Mouse (Mus musculus) liver, postnatal 0 days (tissue): ENCODE measurements around the gene Plxna4. TPM values are rescaled to one million over a fixed set of nuclear protein-coding genes. Genes with fewer than 3 reads are reported as not detected.

Experiments used
- ATAC-seq: fragments of 200-750 bp; cut with Nextera tagmentation; 2 replicates; pipeline ENCODE4 v1.8.0; 2017; ENCODE audit warnings: mild to moderate bottlenecking, moderate library complexity
- DNase-seq: peaks from one replicate; pipeline ENCODE4 v3.0.0-alpha.2; 2016
- H3K27ac ChIP-seq: fragments of 300-500 bp; sonication (generic); 2 replicates; pipeline ENCODE4 v1.5.1; 2014; ENCODE audit warnings: antibody characterized with exemption, moderate library complexity, mild to moderate bottlenecking, low read depth
- H3K27me3 ChIP-seq: fragments of 300-500 bp; sonication (generic); 2 replicates; pipeline ENCODE4 v1.6.1; 2014; ENCODE audit warnings: low read length, control low read depth, mixed read lengths; ENCODE audit not compliant: insufficient read depth
- H3K36me3 ChIP-seq: fragments of 300-500 bp; sonication (generic); replicated peaks from 2 replicates; pipeline ENCODE4 v1.6.1; 2014; ENCODE audit warnings: mild to moderate bottlenecking, control low read depth, low read length, moderate library complexity, mixed read lengths; ENCODE audit not compliant: insufficient read depth
- H3K4me1 ChIP-seq: fragments of 300-500 bp; sonication (generic); 2 replicates; pipeline ENCODE4 v1.6.1; 2014; ENCODE audit warnings: antibody characterized with exemption, mild to moderate bottlenecking, control low read depth; ENCODE audit not compliant: insufficient read depth
- H3K4me2 ChIP-seq: fragments of 300-500 bp; sonication (generic); 2 replicates; pipeline ENCODE4 v1.6.1; 2014; ENCODE audit warnings: low read depth, mild to moderate bottlenecking, low read length, moderate library complexity, mixed read lengths
- H3K4me3 ChIP-seq: fragments of 300-500 bp; sonication (generic); 2 replicates; pipeline ENCODE4 v1.5.1; 2014; ENCODE audit warnings: low read depth, low read length
- H3K9ac ChIP-seq: fragments of 300-500 bp; sonication (generic); replicated peaks from 2 replicates; pipeline ENCODE4 v1.6.1; 2014; ENCODE audit warnings: mild to moderate bottlenecking, moderate library complexity
- H3K9me3 ChIP-seq: fragments of 300-500 bp; sonication (generic); 2 replicates; pipeline ENCODE4 v1.6.1; 2016; ENCODE audit warnings: mild to moderate bottlenecking, control low read depth, low read length, mixed read lengths
- CTCF ChIP-seq: sonication (generic); IDR thresholded peaks from 2 replicates; pipeline ENCODE4 v1.5.1; 2016; ENCODE audit warnings: antibody characterized with exemption, low read depth
- EP300 ChIP-seq: IDR thresholded peaks from 2 replicates; pipeline ENCODE4 v1.6.1; 2016; ENCODE audit warnings: antibody characterized with exemption, low read depth, mild to moderate bottlenecking
- WGBS: fragments of 180-500 bp; shearing (Covaris S2); extraction: QIAGEN DNeasy Blood & Tissue Kit; methylation state at CpG from one replicate; pipeline ENCODE4 v1.1.7; 2014; ENCODE audit not compliant: insufficient replicate concordance; 5-methylcytosine and 5-hydroxymethylcytosine counted together
- polyA plus RNA-seq: library from polyadenylated mRNA; unstranded; fragments of >200 nt; fragmentation: Nextera tagmentation; extraction: Ambion mirVana; gene quantifications from 2 replicates; pipeline ENCODE4 v1.2.1, GENCODE M21; 2015

Gene Plxna4
- polyA plus RNA-seq, 1 experiment from 2014 or later = 0.36 TPM

- Histone ChIP-seq H3K4me2 (no peak overlapping the region), H3K27ac (no peak overlapping the region), H3K36me3 (no peaks in the 10 kb centered on the region), H3K9ac (no peak overlapping the region), H3K4me3 (no peak overlapping the region), H3K27me3 (no peaks in the 10 kb centered on the region; the same call in 1 of the 2 replicates), H3K4me1 (no peaks in the 10 kb centered on the region), H3K9me3 (no peaks in the 10 kb centered on the region)
- ATAC-seq (no peak), DNase-seq (no peak)
- TF ChIP-seq CTCF (no peak), EP300 (no peak)
- WGBS = 33% methylated on average over 5 of the region's 5 CpGs
These were observed 260.8 kb downstream of the Plxna4 start for GRCm38 (mm10) chr6:32327173-32327572.

- Histone ChIP-seq H3K9ac (no peak overlapping the region), H3K4me2 (no peak overlapping the region), H3K27ac (no peak overlapping the region), H3K4me3 (no peak overlapping the region), H3K4me1 (no peaks in the 10 kb centered on the region), H3K36me3 (no peaks in the 10 kb centered on the region), H3K27me3 (no peaks in the 10 kb centered on the region; the same call in 1 of the 2 replicates), H3K9me3 (no peaks in the 10 kb centered on the region)
- DNase-seq = no peak
- 76% methylated on average over 5 of the region's 5 CpGs for WGBS
- ATAC-seq = no peak
- TF ChIP-seq CTCF (no peak), EP300 (no peak)
These were observed 261.6 kb downstream of the Plxna4 start for GRCm38 (mm10) chr6:32326406-32326805.

GRCm38 (mm10) chr6:32325851-32326250 is 262.1 kb downstream of the Plxna4 start:
- Histone ChIP-seq H3K27ac (no peak overlapping the region), H3K4me2 (no peak overlapping the region), H3K27me3 (no peaks in the 10 kb centered on the region; the same call in 1 of the 2 replicates), H3K4me1 (no peaks in the 10 kb centered on the region), H3K4me3 (no peak overlapping the region), H3K36me3 (no peaks in the 10 kb centered on the region), H3K9me3 (no peaks in the 10 kb centered on the region), H3K9ac (no peak overlapping the region)
- WGBS = 66% methylated on average over 7 of the region's 7 CpGs
- DNase-seq = no peak
- no peak for ATAC-seq
- no peak for TF ChIP-seq CTCF
- TF ChIP-seq EP300 = no peak

- WGBS = 73% methylated on average over 3 of the region's 3 CpGs
These were observed 266.8 kb downstream of the Plxna4 start for GRCm38 (mm10) chr6:32321187-32321586.

GRCm38 (mm10) chr6:32320254-32320653 is 267.7 kb downstream of the Plxna4 start:
- peak; percentile 62 for TF ChIP-seq CTCF
- no peak for TF ChIP-seq EP300
- no peaks in the 10 kb centered on the region for H3K27me3 ChIP-seq
- no peak overlapping the region for H3K9ac ChIP-seq
- no peak overlapping the region for H3K27ac ChIP-seq
- H3K4me1 ChIP-seq = no peaks in the 10 kb centered on the region
- 31% methylated on average over 3 of the region's 3 CpGs for WGBS
- H3K4me3 ChIP-seq = no peak overlapping the region
- H3K9me3 ChIP-seq = no peaks in the 10 kb centered on the region
- no peak overlapping the region for H3K4me2 ChIP-seq
- H3K36me3 ChIP-seq = no peaks in the 10 kb centered on the region
- ATAC-seq = no peak
- peak; percentile 41 for DNase-seq

More at GRCm38 (mm10) chr6:32321187-32321586, 266.8 kb downstream of the Plxna4 start:
- Histone ChIP-seq H3K27ac (no peak overlapping the region), H3K4me3 (no peak overlapping the region), H3K9ac (no peak overlapping the region), H3K9me3 (no peaks in the 10 kb centered on the region), H3K4me1 (no peaks in the 10 kb centered on the region), H3K4me2 (no peak overlapping the region), H3K27me3 (no peaks in the 10 kb centered on the region), H3K36me3 (no peaks in the 10 kb centered on the region)
- TF ChIP-seq CTCF = no peak
- TF ChIP-seq EP300 = no peak
- DNase-seq (no peak), ATAC-seq (no peak)

GRCm38 (mm10) chr6:32317470-32317869 is 270.5 kb downstream of the Plxna4 start:
- Histone ChIP-seq H3K27ac (no peak overlapping the region), H3K9ac (no peak overlapping the region), H3K36me3 (no peaks in the 10 kb centered on the region), H3K9me3 (no peaks in the 10 kb centered on the region), H3K4me2 (no peak overlapping the region), H3K27me3 (no peaks in the 10 kb centered on the region), H3K4me1 (no peaks in the 10 kb centered on the region), H3K4me3 (no peak overlapping the region)
- ATAC-seq (no peak), DNase-seq (no peak)
- no peak for TF ChIP-seq EP300
- no peak for TF ChIP-seq CTCF
- 69% methylated on average over 8 of the region's 8 CpGs for WGBS

- DNase-seq (no peak), ATAC-seq (no peak)
- H3K27me3 ChIP-seq = no peaks in the 10 kb centered on the region
- no peaks in the 10 kb centered on the region for H3K9me3 ChIP-seq
- H3K4me3 ChIP-seq = no peak overlapping the region
- no peaks in the 10 kb centered on the region for H3K36me3 ChIP-seq
- no peak for TF ChIP-seq EP300
- no peak for TF ChIP-seq CTCF
- no peak overlapping the region for H3K9ac ChIP-seq
- H3K4me1 ChIP-seq = no peaks in the 10 kb centered on the region
- no peak overlapping the region for H3K27ac ChIP-seq
- H3K4me2 ChIP-seq = no peak overlapping the region
- 34% methylated on average over 6 of the region's 6 CpGs for WGBS
These were observed 273.0 kb downstream of the Plxna4 start for GRCm38 (mm10) chr6:32315011-32315450.
